Mouse (Mus musculus): Measurements from ENCODE around the gene Pcnt. TPM values are rescaled to one million over a fixed set of nuclear protein-coding genes. Genes with fewer than 3 reads are reported as not detected.

The Pcnt gene
- polyA plus RNA-seq, 1 experiment from 2014 or later, result 6.5 TPM

GRCm38 (mm10) chr10:76439107-76439890, 3.3 kb downstream of the Pcnt start:
- Histone ChIP-seq H3K9me3 (replicated peaks; ENCODE audit: control insufficient read depth, low read length, poor library complexity, severe bottlenecking) (no peaks in the 10 kb centered on the region), H3K9ac (ENCODE audit: low read depth, low read length) (no peak overlapping the region), H3K4me2 (ENCODE audit: low read length) (no peak overlapping the region), H3K27me3 (ENCODE audit: control insufficient read depth, insufficient read depth, low read depth, low read length) (no peaks in the 10 kb centered on the region), H3K36me3 (ENCODE audit: control insufficient read depth, insufficient read depth, low read length) (peaks cover 10% of the 10 kb centered on the region; the same call in 1 of the 2 replicates), H3K4me3 (ENCODE audit: low read depth, low read length) (no peak overlapping the region), H3K27ac (ENCODE audit: low read length) (no peak overlapping the region), H3K4me1 (ENCODE audit: control insufficient read depth, insufficient read depth, low read length) (peaks cover 14% of the 10 kb centered on the region)
- WGBS, result 93% methylated on average over 9 of the region's 9 CpGs
- ATAC-seq, result no peak

DNA sequence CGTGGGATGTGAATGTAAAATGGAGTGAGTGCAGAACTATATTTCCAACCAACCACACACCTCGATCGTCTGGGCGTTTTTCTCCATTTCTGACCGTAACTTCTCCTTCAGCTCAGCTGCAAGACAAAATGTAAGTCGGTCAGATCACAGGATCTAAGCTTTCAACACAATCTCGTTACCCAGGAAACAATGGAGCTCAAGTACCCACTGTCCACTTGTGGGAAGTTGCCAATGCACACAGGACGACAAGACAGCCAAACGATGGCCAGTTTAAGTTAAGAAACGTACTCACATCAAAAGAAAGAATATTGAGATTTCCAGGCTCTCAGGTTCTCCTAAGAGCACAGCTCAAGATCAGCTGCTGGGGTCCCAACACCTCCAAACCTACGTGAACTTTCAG, 8.7 kb downstream of the Pcnt start:
- H3K4me2 ChIP-seq (ENCODE audit: low read length), result no peak overlapping the region
- H3K36me3 ChIP-seq (ENCODE audit: control insufficient read depth, insufficient read depth, low read length), result peaks cover 27% of the 10 kb centered on the region
- 97% methylated on average over 11 of the region's 11 CpGs for WGBS
- ATAC-seq, result no peak
- H3K4me1 ChIP-seq (ENCODE audit: control insufficient read depth, insufficient read depth, low read length), result no peaks in the 10 kb centered on the region
- no peak overlapping the region for H3K4me3 ChIP-seq (ENCODE audit: low read depth, low read length)
- H3K27me3 ChIP-seq (ENCODE audit: control insufficient read depth, insufficient read depth, low read depth, low read length), result no peaks in the 10 kb centered on the region
- H3K9ac ChIP-seq (ENCODE audit: low read depth, low read length), result no peak overlapping the region
- H3K9me3 ChIP-seq (replicated peaks; ENCODE audit: control insufficient read depth, low read length, poor library complexity, severe bottlenecking), result no peaks in the 10 kb centered on the region
- H3K27ac ChIP-seq (ENCODE audit: low read length), result no peak overlapping the region

DNA sequence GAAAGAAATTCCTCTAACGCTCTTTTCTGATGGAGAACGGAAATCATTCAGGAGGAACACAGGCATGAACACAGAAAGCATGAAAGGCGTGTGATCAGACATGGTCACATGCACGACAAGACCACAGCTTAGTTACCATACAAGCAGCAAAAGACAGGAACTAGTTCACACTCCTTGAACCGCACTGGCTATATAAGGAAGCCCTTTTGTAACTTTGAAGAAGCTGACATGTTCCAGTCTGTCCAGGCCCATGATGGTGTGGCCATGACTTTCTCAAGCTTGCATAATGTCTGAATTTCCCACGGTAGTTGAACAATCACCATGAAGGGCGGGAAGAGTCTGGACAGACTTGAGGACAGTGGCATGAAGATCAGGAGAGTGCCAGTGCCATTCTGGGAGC, 16.9 kb downstream of the Pcnt start:
- H3K4me2 ChIP-seq (ENCODE audit: low read length), result no peak overlapping the region
- H3K4me3 ChIP-seq (ENCODE audit: low read depth, low read length), result no peak overlapping the region
- H3K4me1 ChIP-seq (ENCODE audit: control insufficient read depth, insufficient read depth, low read length), result no peaks in the 10 kb centered on the region
- H3K36me3 ChIP-seq (ENCODE audit: control insufficient read depth, insufficient read depth, low read length), result peaks cover 44% of the 10 kb centered on the region
- WGBS, result 94% methylated on average over 7 of the region's 7 CpGs
- no peak for ATAC-seq
- H3K9me3 ChIP-seq (replicated peaks; ENCODE audit: control insufficient read depth, low read length, poor library complexity, severe bottlenecking), result no peaks in the 10 kb centered on the region
- no peak overlapping the region for H3K27ac ChIP-seq (ENCODE audit: low read length)
- H3K27me3 ChIP-seq (ENCODE audit: control insufficient read depth, insufficient read depth, low read depth, low read length), result no peaks in the 10 kb centered on the region
- no peak overlapping the region for H3K9ac ChIP-seq (ENCODE audit: low read depth, low read length)

- Histone ChIP-seq H3K27ac (ENCODE audit: low read length) (no peak overlapping the region), H3K4me2 (ENCODE audit: low read length) (no peak overlapping the region), H3K4me1 (ENCODE audit: control insufficient read depth, insufficient read depth, low read length) (no peaks in the 10 kb centered on the region), H3K9me3 (replicated peaks; ENCODE audit: control insufficient read depth, low read length, poor library complexity, severe bottlenecking) (no peaks in the 10 kb centered on the region), H3K27me3 (ENCODE audit: control insufficient read depth, insufficient read depth, low read depth, low read length) (no peaks in the 10 kb centered on the region), H3K9ac (ENCODE audit: low read depth, low read length) (no peak overlapping the region), H3K4me3 (ENCODE audit: low read depth, low read length) (no peak overlapping the region), H3K36me3 (ENCODE audit: control insufficient read depth, insufficient read depth, low read length) (peaks cover 25% of the 10 kb centered on the region)
- no peak for ATAC-seq
- WGBS, result 84% methylated on average over 12 of the region's 12 CpGs
Measured at GRCm38 (mm10) chr10:76416811-76417210, 25.8 kb downstream of the Pcnt start.

GRCm38 (mm10) chr10:76408520-76408919, 34.1 kb downstream of the Pcnt start:
- peaks cover 24% of the 10 kb centered on the region for H3K36me3 ChIP-seq (ENCODE audit: control insufficient read depth, insufficient read depth, low read length)
- ATAC-seq, result no peak
- H3K9ac ChIP-seq (ENCODE audit: low read depth, low read length), result no peak overlapping the region
- H3K4me3 ChIP-seq (ENCODE audit: low read depth, low read length), result no peak overlapping the region
- H3K27me3 ChIP-seq (ENCODE audit: control insufficient read depth, insufficient read depth, low read depth, low read length), result no peaks in the 10 kb centered on the region
- H3K4me2 ChIP-seq (ENCODE audit: low read length), result no peak overlapping the region
- H3K9me3 ChIP-seq (replicated peaks; ENCODE audit: control insufficient read depth, low read length, poor library complexity, severe bottlenecking), result no peaks in the 10 kb centered on the region
- 88% methylated on average over 10 of the region's 10 CpGs for WGBS
- no peaks in the 10 kb centered on the region for H3K4me1 ChIP-seq (ENCODE audit: control insufficient read depth, insufficient read depth, low read length)
- no peak overlapping the region for H3K27ac ChIP-seq (ENCODE audit: low read length)

- Histone ChIP-seq H3K27me3 (ENCODE audit: control insufficient read depth, insufficient read depth, low read depth, low read length) (no peaks in the 10 kb centered on the region), H3K4me3 (ENCODE audit: low read depth, low read length) (no peak overlapping the region), H3K36me3 (ENCODE audit: control insufficient read depth, insufficient read depth, low read length) (peaks cover 16% of the 10 kb centered on the region), H3K4me1 (ENCODE audit: control insufficient read depth, insufficient read depth, low read length) (no peaks in the 10 kb centered on the region), H3K9ac (ENCODE audit: low read depth, low read length) (no peak overlapping the region), H3K27ac (ENCODE audit: low read length) (no peak overlapping the region), H3K9me3 (replicated peaks; ENCODE audit: control insufficient read depth, low read length, poor library complexity, severe bottlenecking) (no peaks in the 10 kb centered on the region), H3K4me2 (ENCODE audit: low read length) (no peak overlapping the region)
- WGBS, result 95% methylated on average over 12 of the region's 12 CpGs
- ATAC-seq, result no peak
Measured at GRCm38 (mm10) chr10:76392596-76392995, 50.0 kb downstream of the Pcnt start.

DNA sequence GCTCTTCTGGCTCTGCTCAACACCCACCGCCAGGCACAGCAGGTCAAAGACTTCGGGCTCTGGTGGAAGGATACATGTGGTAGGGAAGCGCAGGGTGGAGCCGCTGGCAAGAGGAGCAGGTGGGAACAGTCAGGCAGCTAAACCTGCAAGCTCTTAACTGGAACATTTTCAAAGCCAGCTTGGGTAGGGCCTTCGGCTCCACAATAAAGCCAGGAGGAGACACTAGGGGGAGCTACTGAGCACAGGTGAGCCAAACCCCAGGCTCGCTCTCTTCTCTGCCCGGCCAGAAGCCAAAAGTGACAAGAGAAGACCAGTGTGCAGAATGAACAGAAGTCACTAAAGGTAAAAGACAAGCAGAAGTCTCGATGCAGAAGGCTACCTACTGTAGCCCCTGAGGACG, 50.8 kb downstream of the Pcnt start:
- Histone ChIP-seq H3K9ac (ENCODE audit: low read depth, low read length) (no peak overlapping the region), H3K4me1 (ENCODE audit: control insufficient read depth, insufficient read depth, low read length) (no peaks in the 10 kb centered on the region), H3K4me3 (ENCODE audit: low read depth, low read length) (no peak overlapping the region), H3K27ac (ENCODE audit: low read length) (no peak overlapping the region), H3K27me3 (ENCODE audit: control insufficient read depth, insufficient read depth, low read depth, low read length) (no peaks in the 10 kb centered on the region), H3K4me2 (ENCODE audit: low read length) (no peak overlapping the region), H3K9me3 (replicated peaks; ENCODE audit: control insufficient read depth, low read length, poor library complexity, severe bottlenecking) (no peaks in the 10 kb centered on the region), H3K36me3 (ENCODE audit: control insufficient read depth, insufficient read depth, low read length) (peaks cover 14% of the 10 kb centered on the region)
- ATAC-seq, result no peak
- WGBS, result 83% methylated on average over 9 of the region's 9 CpGs

GRCm38 (mm10) chr10:76391166-76391565, 51.4 kb downstream of the Pcnt start:
- ATAC-seq, result no peak
- Histone ChIP-seq H3K27ac (ENCODE audit: low read length) (no peak overlapping the region), H3K4me3 (ENCODE audit: low read depth, low read length) (no peak overlapping the region), H3K4me1 (ENCODE audit: control insufficient read depth, insufficient read depth, low read length) (no peaks in the 10 kb centered on the region), H3K27me3 (ENCODE audit: control insufficient read depth, insufficient read depth, low read depth, low read length) (no peaks in the 10 kb centered on the region), H3K36me3 (ENCODE audit: control insufficient read depth, insufficient read depth, low read length) (peaks cover 14% of the 10 kb centered on the region), H3K4me2 (ENCODE audit: low read length) (no peak overlapping the region), H3K9ac (ENCODE audit: low read depth, low read length) (no peak overlapping the region), H3K9me3 (replicated peaks; ENCODE audit: control insufficient read depth, low read length, poor library complexity, severe bottlenecking) (no peaks in the 10 kb centered on the region)
- 97% methylated on average over 9 of the region's 9 CpGs for WGBS

DNA sequence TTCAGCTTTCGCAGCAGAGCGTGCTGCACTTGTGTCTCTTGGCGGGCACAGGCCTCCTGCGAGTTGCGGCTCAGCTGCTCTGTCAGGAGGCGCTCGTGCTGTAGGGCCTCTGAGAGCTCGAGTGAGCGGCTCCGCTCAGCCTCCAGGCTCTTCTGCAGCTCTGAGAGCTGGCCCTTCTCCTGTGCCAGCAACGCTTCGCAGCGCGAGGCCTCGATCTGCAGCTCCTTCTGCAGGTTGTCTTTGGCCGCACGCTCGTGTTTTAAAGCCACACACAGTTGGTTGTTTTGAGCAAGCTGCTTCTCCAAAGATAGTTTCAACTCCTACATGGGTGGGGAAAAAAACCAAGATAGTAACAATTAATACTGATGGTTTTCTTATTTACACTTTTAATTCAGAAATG, 67.6 kb downstream of the Pcnt start:
- Histone ChIP-seq H3K9me3 (replicated peaks; ENCODE audit: control insufficient read depth, low read length, poor library complexity, severe bottlenecking) (no peaks in the 10 kb centered on the region), H3K4me2 (ENCODE audit: low read length) (no peak overlapping the region), H3K4me3 (ENCODE audit: low read depth, low read length) (no peak overlapping the region), H3K9ac (ENCODE audit: low read depth, low read length) (no peak overlapping the region), H3K36me3 (ENCODE audit: control insufficient read depth, insufficient read depth, low read length) (peaks cover 13% of the 10 kb centered on the region), H3K4me1 (ENCODE audit: control insufficient read depth, insufficient read depth, low read length) (no peaks in the 10 kb centered on the region), H3K27ac (ENCODE audit: low read length) (no peak overlapping the region), H3K27me3 (ENCODE audit: control insufficient read depth, insufficient read depth, low read depth, low read length) (no peaks in the 10 kb centered on the region)
- WGBS, result 94% methylated on average over 18 of the region's 18 CpGs
- ATAC-seq, result no peak

Data from midbrain, embryonic 16.5 days (tissue).